Mouse (Mus musculus) layer of hippocampus, postnatal 10 days (tissue): ENCODE results near the gene Cela3b. TPM values are rescaled to one million over a fixed set of nuclear protein-coding genes. Genes with fewer than 3 reads are reported as not detected.
A peak's percentile ranks its signal among the peaks of the same experiment; 100 is the strongest.

ENCODE experiments used
- DNase-seq, 2 experiments: peaks; one replicate each; pipeline ENCODE4 v3.0.0; 2021; ENCODE audit warnings: low spot score in 2 of 2
- long read RNA-seq: library from polyadenylated mRNA; stranded (forward); transcript quantifications from one replicate; pipeline ENCODE4 v2.0.0, GENCODE M21; 2023
- total RNA-seq, 2 experiments: library from RNA; stranded (reverse); gene quantifications; 2 replicates each; pipeline ENCODE4 v1.2.3; 2021

The Cela3b gene
- not detected for total RNA-seq
- long read RNA-seq = 0 reads

GRCm38 (mm10) chr4:137430502-137430901 is at the start of gene Cela3b:
TSS of gene Cela3b (minus strand) at chr4:137430540.
- no peak for DNase-seq

GRCm38 (mm10) chr4:137479757-137480156 is 49.4 kb upstream of the Cela3b start:
- DNase-seq = no peak

GRCm38 (mm10) chr4:137478306-137478705 is 48.0 kb upstream of the Cela3b start:
- no peak for DNase-seq

- DNase-seq = no peak
These were observed 47.3 kb upstream of the Cela3b start for GRCm38 (mm10) chr4:137477611-137478010.

- peak in 1 of 2 experiments; percentile 25 for DNase-seq
These were observed 46.5 kb upstream of the Cela3b start for GRCm38 (mm10) chr4:137476761-137477237.

- peak in 1 of 2 experiments; percentile 44 for DNase-seq
These were observed 45.9 kb upstream of the Cela3b start for GRCm38 (mm10) chr4:137476065-137476760.

GRCm38 (mm10) chr4:137475271-137476050 is 45.1 kb upstream of the Cela3b start:
- no peak for DNase-seq

- DNase-seq = no peak
These were observed 44.4 kb upstream of the Cela3b start for GRCm38 (mm10) chr4:137474694-137475093.

- no peak for DNase-seq
These were observed 43.5 kb upstream of the Cela3b start for GRCm38 (mm10) chr4:137473701-137474388.

GRCm38 (mm10) chr4:137473240-137473639 is 42.9 kb upstream of the Cela3b start:
- no peak for DNase-seq

- no peak for DNase-seq
These were observed 41.0 kb upstream of the Cela3b start for GRCm38 (mm10) chr4:137471326-137471725.

- DNase-seq = no peak
These were observed 40.5 kb upstream of the Cela3b start for GRCm38 (mm10) chr4:137470701-137471317.

- DNase-seq = no peak
These were observed 39.7 kb upstream of the Cela3b start for GRCm38 (mm10) chr4:137469845-137470692.

- no peak for DNase-seq
These were observed 38.9 kb upstream of the Cela3b start for GRCm38 (mm10) chr4:137469081-137469844.

- DNase-seq = peak; percentile 88 to 92
These were observed 38.1 kb upstream of the Cela3b start, which contains the start of gene Hspg2 for GRCm38 (mm10) chr4:137468260-137469080. TSS of gene Hspg2 (plus strand) at chr4:137468769.

- DNase-seq = no peak
These were observed 37.2 kb upstream of the Cela3b start for GRCm38 (mm10) chr4:137467525-137467924.

GRCm38 (mm10) chr4:137466991-137467390 is 36.7 kb upstream of the Cela3b start:
- DNase-seq = no peak

GRCm38 (mm10) chr4:137465125-137465787 is 34.9 kb upstream of the Cela3b start:
- DNase-seq = no peak
